Mouse (Mus musculus): Measurements from ENCODE around the gene 0610040J01Rik.

- TF ChIP-seq CTCF (IDR thresholded peaks at IDR 0.05; ENCODE audit: extremely low read depth, insufficient read length, insufficient replicate concordance, low read depth, low read length) (no peak), POLR2A (IDR thresholded peaks at IDR 0.05; ENCODE audit: low read depth, low read length) (no peak)
Measured at GRCm38 (mm10) chr5:63935581-63935980, 123.4 kb downstream of the 0610040J01Rik start.

Data from small intestine, adult 2 months (tissue).